13 mouse cellular contexts compared by ENCODE assay signal in genomic region chr12:85278919-85279318, GRCm38 (mm10). TPM values are rescaled to one million over a fixed set of nuclear protein-coding genes. Genes with fewer than 3 reads are reported as not detected.
DNase-seq lines count a peak whose midpoint lies in the region; ATAC-seq lines count a peak whose summit lies in the region.
"Had no signal": no experiment of that assay in that cellular context is flagged by ENCODE, and none has a peak within 500 bp of the region (broad histone marks: within the 10 kb centered on the region; RNA-seq: fewer than 3 reads in every experiment).

No protein-coding gene starts in this region.

- peak overlapping the region; percentile 39; the same call in 1 of the 2 replicates for H3K9ac ChIP-seq in liver, embryonic 16.5 days (ENCODE audit: low read depth, low read length)
- H3K9ac ChIP-seq in midbrain, embryonic 15.5 days, result no peak overlapping the region

- WGBS in liver, embryonic 16.5 days (ENCODE audit: insufficient replicate concordance), result 47% methylated on average over 10 of the region's 10 CpGs
- 95% methylated on average over 10 of the region's 10 CpGs for WGBS in midbrain, embryonic 15.5 days

- no peaks in the 10 kb centered on the region for H3K9me3 ChIP-seq in liver, embryonic 16.5 days (replicated peaks; ENCODE audit: control insufficient read depth, low read length)
- H3K9me3 ChIP-seq in midbrain, embryonic 15.5 days, result no peaks in the 10 kb centered on the region
- H3K9me3 ChIP-seq: heart, embryonic 10.5 days; limb, embryonic 12.5 days had no signal

- peak overlapping the region; percentile 76 for H3K27ac ChIP-seq in liver, embryonic 16.5 days (ENCODE audit: low read length)
- no peak overlapping the region for H3K27ac ChIP-seq in midbrain, embryonic 15.5 days
- H3K27ac ChIP-seq: embryonic facial prominence, embryonic 13.5 days; limb, embryonic 12.5 days; macrophage had no signal

- peaks cover 22% of the 10 kb centered on the region for H3K4me1 ChIP-seq in liver, embryonic 16.5 days (ENCODE audit: control insufficient read depth, low read depth, low read length)
- H3K4me1 ChIP-seq in midbrain, embryonic 15.5 days, result peaks cover 5% of the 10 kb centered on the region

- ATAC-seq in common myeloid progenitor, adult 5-6 weeks (replicated peaks; ENCODE audit: low read depth, poor library complexity, severe bottlenecking), result peak; percentile 54; the same call in 1 of the 2 replicates
- ATAC-seq in liver, embryonic 16.5 days (ENCODE audit: low read depth), result peak; percentile 62
- ATAC-seq in midbrain, embryonic 15.5 days (replicated peaks), result no peak

- H3K36me3 ChIP-seq in liver, embryonic 16.5 days (ENCODE audit: control insufficient read depth, insufficient read depth), result no peaks in the 10 kb centered on the region; the same call in 1 of the 2 replicates
- H3K36me3 ChIP-seq in midbrain, embryonic 15.5 days (replicated peaks), result no peaks in the 10 kb centered on the region; the same call in 1 of the 2 replicates

- H3K27me3 ChIP-seq in liver, embryonic 16.5 days (ENCODE audit: control insufficient read depth, insufficient read depth, low read depth, low read length), result no peaks in the 10 kb centered on the region
- H3K27me3 ChIP-seq in midbrain, embryonic 15.5 days (replicated peaks), result no peaks in the 10 kb centered on the region
- H3K27me3 ChIP-seq: CH12.LX; embryonic facial prominence, embryonic 13.5 days; limb, embryonic 12.5 days had no signal

- H3K4me2 ChIP-seq in liver, embryonic 16.5 days (ENCODE audit: low read depth, low read length), result peak overlapping the region; percentile 86
- H3K4me2 ChIP-seq in midbrain, embryonic 15.5 days, result no peak overlapping the region

- peak; percentile 82 for DNase-seq in heart, adult 11 months
- DNase-seq in heart, postnatal 14 days, result no peak
- DNase-seq in CD4-positive helper T cell, adult 2 months (ENCODE audit: low read depth, low spot score), result peak; percentile 39
- DNase-seq in heart, postnatal 36 days, result no peak
- DNase-seq in heart, adult 8-10 months (ENCODE audit: low spot score), result no peak

- intact Hi-C loops in heart, postnatal 14 days (cut with DNase I), result loop anchor here (5.0 kb wide), 1 partner anchor 62 kb away; the partner anchor contains the start of gene Eif2b2
- intact Hi-C loops in heart, postnatal 36 days (cut with DNase I), result loop anchor here (2.0 kb wide), 1 partner anchor 60 kb away; the partner anchor contains the start of gene Eif2b2

- H3K4me3 ChIP-seq in liver, embryonic 16.5 days (ENCODE audit: low read depth, low read length), result peak overlapping the region; percentile 37
- no peak overlapping the region for H3K4me3 ChIP-seq in midbrain, embryonic 15.5 days

RNA-seq across cellular contexts. Expression of gene Mlh3, which starts 8.5 kb away (rescaled TPM):
- 1 to 10 TPM; 8.3 to 8.6 TPM for total RNA-seq in heart, postnatal 14 days (2021)
- 11.8 and 14.3 TPM in 2 replicates for total RNA-seq in common myeloid progenitor, adult 5-6 weeks (2017)
- 2.2 and 2.3 TPM in 2 replicates for polyA plus RNA-seq in liver, embryonic 16.5 days (2015; fragmentation: Nextera tagmentation; extraction: Ambion mirVana)
- 8.1 and 9.5 TPM in 2 replicates for polyA plus RNA-seq in midbrain, embryonic 15.5 days (2015; fragmentation: Nextera tagmentation; extraction: Ambion mirVana)
- 1 to 10 TPM; 7.5 to 8.7 TPM for total RNA-seq in heart, postnatal 36 days (2021)
- total RNA-seq in heart, adult 8-10 months (2022), result 10 to 100 TPM in 2 of 4 experiments, 1 to 10 TPM in 2; 9.4 to 11.3 (median 10.3) TPM

RNA-seq across cellular contexts. Expression of gene Acyp1, which starts 9.3 kb away (rescaled TPM):
- 10 to 100 TPM; 19.2 to 20.3 TPM for total RNA-seq in heart, postnatal 14 days (2021)
- 46.1 and 81.3 TPM in 2 replicates for total RNA-seq in common myeloid progenitor, adult 5-6 weeks (2017)
- 43.3 and 48.8 TPM in 2 replicates for polyA plus RNA-seq in liver, embryonic 16.5 days (2015; fragmentation: Nextera tagmentation; extraction: Ambion mirVana)
- polyA plus RNA-seq in midbrain, embryonic 15.5 days (2015; fragmentation: Nextera tagmentation; extraction: Ambion mirVana), result 47.4 and 49.2 TPM in 2 replicates
- 10 to 100 TPM; 15.9 to 22.1 TPM for total RNA-seq in heart, postnatal 36 days (2021)
- 10 to 100 TPM; 20.6 to 27.9 (median 22.9) TPM for total RNA-seq in heart, adult 8-10 months (2022)

RNA-seq across cellular contexts. Expression of gene Zc2hc1c, which starts 9.5 kb away (rescaled TPM):
- 1 to 10 TPM; 1.5 to 2.2 TPM for total RNA-seq in heart, postnatal 14 days (2021)
- 0.27 and 0.58 TPM in 2 replicates for total RNA-seq in common myeloid progenitor, adult 5-6 weeks (2017)
- polyA plus RNA-seq in liver, embryonic 16.5 days (2015; fragmentation: Nextera tagmentation; extraction: Ambion mirVana), result 0.08 and 0.13 TPM in 2 replicates
- 1.9 and 2.0 TPM in 2 replicates for polyA plus RNA-seq in midbrain, embryonic 15.5 days (2015; fragmentation: Nextera tagmentation; extraction: Ambion mirVana)
- 1 to 10 TPM; 2.3 to 2.9 TPM for total RNA-seq in heart, postnatal 36 days (2021)
- total RNA-seq in heart, adult 8-10 months (2022), result 1 to 10 TPM; 2.6 to 3.2 (median 2.6) TPM
- polyA plus RNA-seq: macrophage had no signal

RNA-seq across cellular contexts. Expression of gene Eif2b2, which starts 59.6 kb away (rescaled TPM):
- total RNA-seq in heart, postnatal 14 days (2021), result 10 to 100 TPM; 47.0 to 50.4 TPM
- 82.3 and 89.5 TPM in 2 replicates for total RNA-seq in common myeloid progenitor, adult 5-6 weeks (2017)
- 31.7 and 31.8 TPM in 2 replicates for polyA plus RNA-seq in liver, embryonic 16.5 days (2015; fragmentation: Nextera tagmentation; extraction: Ambion mirVana)
- polyA plus RNA-seq in midbrain, embryonic 15.5 days (2015; fragmentation: Nextera tagmentation; extraction: Ambion mirVana), result 78.2 and 88.8 TPM in 2 replicates
- total RNA-seq in heart, postnatal 36 days (2021), result 10 to 100 TPM; 42.7 to 47.7 TPM
- total RNA-seq in heart, adult 8-10 months (2022), result 10 to 100 TPM; 39.5 to 50.6 (median 45.2) TPM

Comparison
In these comparisons a context has a peak if more than half of its experiments do, and no peak if none do; other contexts are left out.
1. DNase-seq: peak in heart, adult 11 months (single experiment) and CD4-positive helper T cell, adult 2 months (single experiment); none in heart, postnatal 14 days (0 of 2), heart, postnatal 36 days (0 of 2) and heart, adult 8-10 months (single experiment).